In genomic region chr17:68096982-68097381, GRCm38 (mm10) we compare ENCODE assay signal across 29 mouse cellular contexts.
"Had no signal": no experiment of that assay in that cellular context is flagged by ENCODE, and none has a peak within 500 bp of the region (broad histone marks: within the 10 kb centered on the region; RNA-seq: fewer than 3 reads in every experiment).

No protein-coding gene starts in this region.

- H3K9me3 ChIP-seq: limb, embryonic 12.5 days; limb, embryonic 13.5 days; limb, embryonic 15.5 days; liver, embryonic 12.5 days; liver, embryonic 13.5 days; liver, embryonic 15.5 days; lung, embryonic 15.5 days; midbrain, embryonic 10.5 days; midbrain, embryonic 12.5 days; midbrain, embryonic 13.5 days; midbrain, embryonic 15.5 days; neural tube, embryonic 12.5 days had no signal

- H3K4me1 ChIP-seq: limb, embryonic 12.5 days; limb, embryonic 13.5 days; limb, embryonic 15.5 days; liver, embryonic 12.5 days; liver, embryonic 13.5 days; liver, embryonic 15.5 days; lung, embryonic 15.5 days; megakaryocyte, embryonic 14.5 days; midbrain, embryonic 10.5 days; midbrain, embryonic 12.5 days; midbrain, embryonic 13.5 days; midbrain, embryonic 15.5 days; neural tube, embryonic 12.5 days had no signal

- H3K4me3 ChIP-seq: limb, embryonic 12.5 days; limb, embryonic 13.5 days; limb, embryonic 15.5 days; liver, embryonic 12.5 days; liver, embryonic 13.5 days; liver, embryonic 15.5 days; lung, embryonic 15.5 days; megakaryocyte, embryonic 14.5 days; midbrain, embryonic 10.5 days; midbrain, embryonic 12.5 days; midbrain, embryonic 13.5 days; midbrain, embryonic 15.5 days; myocyte; neural tube, embryonic 12.5 days had no signal

- H3K27me3 ChIP-seq: limb, embryonic 12.5 days; limb, embryonic 13.5 days; limb, embryonic 15.5 days; liver, embryonic 12.5 days; liver, embryonic 13.5 days; liver, embryonic 15.5 days; lung, embryonic 15.5 days; megakaryocyte, embryonic 14.5 days; midbrain, embryonic 12.5 days; midbrain, embryonic 13.5 days; midbrain, embryonic 15.5 days; neural tube, embryonic 12.5 days had no signal

- H3K36me3 ChIP-seq: limb, embryonic 12.5 days; limb, embryonic 13.5 days; limb, embryonic 15.5 days; liver, embryonic 12.5 days; liver, embryonic 13.5 days; liver, embryonic 15.5 days; lung, embryonic 15.5 days; midbrain, embryonic 10.5 days; midbrain, embryonic 12.5 days; midbrain, embryonic 13.5 days; midbrain, embryonic 15.5 days; neural tube, embryonic 12.5 days had no signal

- DNase-seq: left cerebral cortex, postnatal 4 days; liver; liver, embryonic 13.5 days; liver, postnatal 0 days; lung, adult 18-20 months; lung, adult 2 months; lung, embryonic 14.5 days; lung, postnatal 10 days; lung, postnatal 14 days; lung, postnatal 36 days; lung, postnatal 4 days; midbrain, embryonic 14.5 days had no signal

- ATAC-seq: liver, embryonic 12.5 days; liver, postnatal 0 days; lung, postnatal 0 days; midbrain, embryonic 13.5 days; midbrain, embryonic 15.5 days; midbrain, embryonic 16.5 days had no signal

- H3K27ac ChIP-seq: limb, embryonic 12.5 days; limb, embryonic 13.5 days; limb, embryonic 15.5 days; liver, embryonic 12.5 days; liver, embryonic 13.5 days; liver, embryonic 14.5 days; liver, embryonic 15.5 days; lung, embryonic 15.5 days; macrophage; midbrain, embryonic 10.5 days; midbrain, embryonic 12.5 days; midbrain, embryonic 13.5 days; midbrain, embryonic 15.5 days; neural tube, embryonic 12.5 days had no signal
